Mouse (Mus musculus): ENCODE measurements at regions not wholly inside any gene's neighbourhood (a gene's known extent, or its start where the extent isn't known, plus 50 kb on each side); places are given as distances from the start of the nearest gene placed in this dataset.

- DNase-seq = peak; percentile 9
These were observed 631.0 kb upstream of the Fam160b2 start for GRCm38 (mm10) chr14:71230484-71231188.

GRCm38 (mm10) chr14:71229955-71230354, 630.3 kb upstream of the Fam160b2 start:
- no peak for DNase-seq

GRCm38 (mm10) chr14:71228894-71229446, 629.3 kb upstream of the Fam160b2 start:
- no peak for DNase-seq

- no peak for DNase-seq
These were observed 617.4 kb upstream of the Fam160b2 start for GRCm38 (mm10) chr14:71217041-71217440.

- DNase-seq = no peak
These were observed 611.8 kb upstream of the Fam160b2 start for GRCm38 (mm10) chr14:71211359-71211978.

- no peak for DNase-seq
These were observed 603.8 kb upstream of the Fam160b2 start for GRCm38 (mm10) chr14:71203459-71203858.

GRCm38 (mm10) chr14:71200917-71201316, 601.3 kb upstream of the Fam160b2 start:
- no peak for DNase-seq

GRCm38 (mm10) chr14:71199178-71199879, 599.7 kb upstream of the Fam160b2 start:
- no peak for DNase-seq

- DNase-seq = no peak
These were observed 594.6 kb upstream of the Fam160b2 start for GRCm38 (mm10) chr14:71194219-71194618.

- no peak for DNase-seq
These were observed 592.9 kb upstream of the Fam160b2 start for GRCm38 (mm10) chr14:71192486-71192885.

- DNase-seq = no peak
These were observed 589.7 kb upstream of the Fam160b2 start for GRCm38 (mm10) chr14:71189360-71189759.

GRCm38 (mm10) chr14:71177341-71177740, 577.7 kb upstream of the Fam160b2 start:
- no peak for DNase-seq

- DNase-seq = no peak
These were observed 574.5 kb upstream of the Fam160b2 start for GRCm38 (mm10) chr14:71174175-71174574.

- DNase-seq = no peak
These were observed 559.9 kb upstream of the Fam160b2 start for GRCm38 (mm10) chr14:71159556-71159955.

- no peak for DNase-seq
These were observed 542.8 kb upstream of the Fam160b2 start for GRCm38 (mm10) chr14:71142465-71142864.

GRCm38 (mm10) chr14:71129771-71130211, 530.2 kb upstream of the Fam160b2 start:
- no peak for DNase-seq

GRCm38 (mm10) chr14:71128495-71128894, 528.9 kb upstream of the Fam160b2 start:
- DNase-seq = no peak

- DNase-seq = no peak
These were observed 519.0 kb upstream of the Fam160b2 start for GRCm38 (mm10) chr14:71118681-71119080.

GRCm38 (mm10) chr14:71115798-71116432, 516.3 kb upstream of the Fam160b2 start:
- DNase-seq = no peak

GRCm38 (mm10) chr14:71115095-71115797, 515.6 kb upstream of the Fam160b2 start:
- no peak for DNase-seq

- DNase-seq = no peak
These were observed 513.6 kb upstream of the Fam160b2 start for GRCm38 (mm10) chr14:71113198-71113597.

- no peak for DNase-seq
These were observed 505.0 kb upstream of the Fam160b2 start for GRCm38 (mm10) chr14:71104617-71105016.

Measured in right cerebral cortex, postnatal 25 days (tissue).